Mouse (Mus musculus) small intestine, adult 2 months (tissue): ENCODE data around the gene Snrnp35.

Experiments used
- CTCF ChIP-seq: fragments of 200-500 bp; IDR thresholded peaks from 2 replicates; pipeline ENCODE4 v1.5.1; 2012; ENCODE audit warnings: low read depth, mild to moderate bottlenecking, control low read depth, inconsistent platforms, low read length, moderate library complexity, mixed read lengths; ENCODE audit not compliant: insufficient replicate concordance, insufficient read length; ENCODE audit errors: extremely low read depth
- POLR2A ChIP-seq: fragments of 200-500 bp; IDR thresholded peaks from 2 replicates; pipeline ENCODE4 v1.6.1; 2012; ENCODE audit warnings: low read depth, mild to moderate bottlenecking, control low read depth, inconsistent platforms, low read length, moderate library complexity

DNA sequence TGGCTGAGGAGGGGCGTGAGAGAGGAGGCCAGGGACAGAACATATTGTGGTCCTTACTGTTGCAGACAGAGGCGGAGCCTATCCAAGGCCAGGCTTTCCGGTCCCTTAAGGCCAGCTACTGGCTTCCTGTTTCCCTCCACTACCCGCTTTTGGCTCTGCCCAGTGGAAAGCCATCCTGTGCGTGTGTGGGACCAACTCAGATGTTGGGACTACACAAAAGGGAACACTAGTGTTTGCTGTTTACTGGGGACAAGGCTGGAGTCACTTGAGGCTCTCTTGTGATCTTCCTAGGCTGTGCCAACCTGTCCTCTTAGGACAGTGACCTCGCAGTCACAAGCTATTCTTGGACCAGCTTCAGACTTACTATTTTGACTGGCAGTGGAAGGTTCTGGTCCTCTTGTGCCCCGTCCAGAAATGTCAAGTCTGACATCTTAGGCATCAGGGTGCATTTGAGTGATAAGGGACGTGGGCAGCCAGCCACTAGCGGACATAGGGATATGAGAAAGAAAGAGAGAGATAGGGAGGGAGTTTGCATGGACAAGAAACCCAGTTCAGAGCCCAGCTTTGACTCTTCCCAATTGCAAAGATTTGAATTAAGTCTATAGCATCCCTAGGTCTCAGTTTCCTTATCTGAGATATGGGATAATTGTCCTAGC lies 15.4 kb downstream of the Snrnp35 start:
- TF ChIP-seq CTCF (no peak), POLR2A (no peak)
